Mouse (Mus musculus) embryonic facial prominence, embryonic 11.5 days (tissue): ENCODE results near the gene Gse1. TPM values are rescaled to one million over a fixed set of nuclear protein-coding genes. Genes with fewer than 3 reads are reported as not detected.

Source experiments
- ATAC-seq: fragments of 200-750 bp; cut with Nextera tagmentation; replicated peaks from 2 replicates; pipeline ENCODE4 v1.8.0; 2017; ENCODE audit warnings: low read depth; ENCODE audit not compliant: insufficient number of reproducible peaks, low FRiP score, low TSS enrichment
- DNase-seq: peaks from one replicate; pipeline ENCODE4 v3.0.0-alpha.2; 2015; ENCODE audit warnings: low spot score
- H3K27ac ChIP-seq: fragments of 300-500 bp; sonication (generic); replicated peaks from 2 replicates; pipeline ENCODE4 v1.5.1; 2014; ENCODE audit warnings: mild to moderate bottlenecking, low read depth, low read length, control low read depth
- H3K27me3 ChIP-seq: fragments of 300-500 bp; sonication (generic); 2 replicates; pipeline ENCODE4 v1.6.1; 2014; ENCODE audit warnings: mild to moderate bottlenecking, low read length, moderate library complexity, mixed read lengths; ENCODE audit not compliant: control insufficient read depth, insufficient read depth
- H3K36me3 ChIP-seq: fragments of 300-500 bp; sonication (generic); replicated peaks from 2 replicates; pipeline ENCODE4 v1.6.1; 2014; ENCODE audit warnings: low read depth, mild to moderate bottlenecking, low read length, moderate library complexity, mixed read lengths; ENCODE audit not compliant: control insufficient read depth, insufficient read depth
- H3K4me1 ChIP-seq: fragments of 300-500 bp; sonication (generic); 2 replicates; pipeline ENCODE4 v1.6.1; 2014; ENCODE audit warnings: low read length, mixed read lengths; ENCODE audit not compliant: control insufficient read depth, insufficient read depth
- H3K4me2 ChIP-seq: fragments of 300-500 bp; sonication (generic); 2 replicates; pipeline ENCODE4 v1.6.1; 2014; ENCODE audit warnings: low read depth, mild to moderate bottlenecking, control low read depth, low read length, moderate library complexity
- H3K4me3 ChIP-seq: fragments of 300-500 bp; sonication (generic); 2 replicates; pipeline ENCODE4 v1.5.1; 2014; ENCODE audit warnings: low read depth, low read length, control low read depth
- H3K9ac ChIP-seq: fragments of 300-500 bp; sonication (generic); replicated peaks from 2 replicates; pipeline ENCODE4 v1.6.1; 2014; ENCODE audit warnings: mild to moderate bottlenecking, control low read depth, low read length
- H3K9me3 ChIP-seq: fragments of 300-500 bp; sonication (generic); replicated peaks from 2 replicates; pipeline ENCODE4 v1.6.1; 2016; ENCODE audit warnings: mild to moderate bottlenecking, low read length, inconsistent platforms, mixed read lengths; ENCODE audit not compliant: control insufficient read depth
- WGBS: fragments of 180-500 bp; shearing (Covaris S2); extraction: QIAGEN DNeasy Blood & Tissue Kit; methylation state at CpG from one replicate; pipeline ENCODE4 v1.1.7; 2014; 5-methylcytosine and 5-hydroxymethylcytosine counted together
- polyA plus RNA-seq: library from polyadenylated mRNA; unstranded; fragments of >200 nt; fragmentation: Nextera tagmentation; extraction: Ambion mirVana; gene quantifications from 2 replicates; pipeline ENCODE4 v1.2.1, GENCODE M21; 2014

Gene Gse1
- polyA plus RNA-seq, 1 experiment from 2014 or later, result 8.1 TPM

DNA sequence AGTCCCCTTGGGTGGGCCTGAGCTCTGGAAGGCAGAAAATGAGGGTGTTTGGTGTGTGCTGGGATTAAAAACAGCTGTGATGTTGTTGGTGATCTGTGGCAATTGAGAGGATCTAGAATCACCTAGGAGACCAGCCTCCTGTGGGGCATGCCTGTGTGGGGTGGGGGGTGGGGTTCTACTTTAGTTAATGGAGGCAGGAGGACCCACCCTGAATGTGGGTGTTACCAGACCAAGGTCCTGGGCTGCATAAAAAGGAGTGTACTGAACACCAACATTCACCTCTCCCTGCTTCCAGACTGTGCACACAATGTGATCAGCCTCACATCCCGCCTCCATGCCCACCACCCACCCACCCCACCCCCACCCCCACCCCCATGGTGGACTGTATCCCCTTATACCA, 200.9 kb downstream of the Gse1 start:
- no peak overlapping the region for H3K9ac ChIP-seq
- H3K4me2 ChIP-seq, result no peak overlapping the region
- no peak overlapping the region for H3K27ac ChIP-seq
- H3K4me3 ChIP-seq, result no peak overlapping the region
- H3K4me1 ChIP-seq, result peaks cover 32% of the 10 kb centered on the region
- 77% methylated on average over 1 of the region's 1 CpGs for WGBS
- DNase-seq (no peak), ATAC-seq (no peak)
- H3K9me3 ChIP-seq, result no peaks in the 10 kb centered on the region
- no peaks in the 10 kb centered on the region for H3K27me3 ChIP-seq
- H3K36me3 ChIP-seq, result no peaks in the 10 kb centered on the region

DNA sequence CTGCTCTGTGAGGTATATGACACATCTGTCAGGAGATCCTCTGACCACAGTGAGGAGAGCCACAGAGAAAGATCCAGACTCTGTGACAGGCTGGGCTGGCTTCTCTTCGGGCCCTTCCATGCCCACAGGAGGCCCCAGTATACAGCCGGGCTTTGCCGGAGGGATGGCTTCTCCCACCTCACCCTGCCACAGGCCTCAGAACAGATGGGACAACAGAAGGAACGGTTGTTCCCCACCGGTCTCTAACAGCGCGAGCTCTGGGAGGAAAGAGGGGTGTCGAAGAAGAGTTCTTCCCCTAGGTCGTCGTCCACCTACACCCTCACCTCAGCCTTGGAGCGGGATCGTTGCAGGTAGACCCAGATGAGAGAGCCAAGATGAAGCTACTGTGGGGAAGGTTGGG, 202.8 kb downstream of the Gse1 start:
- DNase-seq (no peak), ATAC-seq (no peak)
- Histone ChIP-seq H3K27me3 (no peaks in the 10 kb centered on the region), H3K4me2 (no peak overlapping the region), H3K27ac (no peak overlapping the region), H3K4me3 (no peak overlapping the region), H3K9ac (no peak overlapping the region), H3K4me1 (peaks cover 14% of the 10 kb centered on the region), H3K36me3 (no peaks in the 10 kb centered on the region), H3K9me3 (no peaks in the 10 kb centered on the region)
- whole genome bisulfite sequencing, result 85% methylated on average over 12 of the region's 12 CpGs

DNA sequence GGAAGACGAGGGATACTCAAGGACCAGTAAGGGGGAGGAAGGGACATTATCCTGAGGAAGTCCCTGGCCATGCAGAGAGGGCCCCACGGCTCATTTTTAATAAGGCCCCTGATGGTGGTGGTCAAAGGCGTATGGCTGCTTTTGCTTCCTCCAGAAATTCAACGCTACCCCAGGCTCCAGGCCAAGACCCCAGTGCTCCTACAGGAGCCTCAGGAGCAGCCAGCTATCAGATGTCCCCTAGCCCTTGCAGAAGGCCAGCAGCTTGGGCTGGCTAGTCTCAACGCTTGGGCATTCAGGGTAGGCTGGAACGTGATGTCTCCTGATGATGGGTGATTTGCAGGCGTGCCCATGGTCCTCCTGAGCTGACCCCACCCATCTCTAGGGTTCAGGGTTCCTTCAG, 204.2 kb downstream of the Gse1 start:
- H3K4me2 ChIP-seq, result no peak overlapping the region
- H3K27ac ChIP-seq, result no peak overlapping the region
- ATAC-seq (no peak), DNase-seq (no peak)
- no peak overlapping the region for H3K9ac ChIP-seq
- WGBS, result 78% methylated on average over 7 of the region's 7 CpGs
- no peaks in the 10 kb centered on the region for H3K27me3 ChIP-seq
- no peaks in the 10 kb centered on the region for H3K36me3 ChIP-seq
- no peak overlapping the region for H3K4me3 ChIP-seq
- peaks cover 2% of the 10 kb centered on the region for H3K4me1 ChIP-seq
- H3K9me3 ChIP-seq, result no peaks in the 10 kb centered on the region

DNA sequence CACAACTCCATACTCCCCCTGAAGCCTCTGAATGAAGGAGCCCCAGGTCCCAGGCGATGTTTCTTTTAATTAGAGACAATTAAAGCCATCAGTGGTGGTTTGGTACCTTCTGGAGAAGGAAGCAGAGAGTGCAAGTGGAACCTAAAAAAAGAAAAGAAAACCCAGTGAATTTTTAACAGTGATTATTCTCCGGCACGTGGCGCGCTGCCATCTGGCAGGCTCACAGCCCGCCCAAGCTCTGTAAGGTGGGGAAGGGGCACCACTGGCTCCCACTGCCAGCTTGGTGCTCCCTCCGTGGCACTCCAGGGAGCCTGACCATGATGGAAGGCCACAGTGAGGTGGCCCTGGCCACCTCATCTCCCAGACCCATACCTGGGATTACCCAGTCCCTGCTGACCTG, 204.9 kb downstream of the Gse1 start:
- H3K36me3 ChIP-seq, result no peaks in the 10 kb centered on the region
- DNase-seq (no peak), ATAC-seq (no peak)
- H3K27ac ChIP-seq, result no peak overlapping the region
- no peaks in the 10 kb centered on the region for H3K27me3 ChIP-seq
- H3K9ac ChIP-seq, result no peak overlapping the region
- 85% methylated on average over 7 of the region's 7 CpGs for WGBS
- H3K9me3 ChIP-seq, result no peaks in the 10 kb centered on the region
- no peak overlapping the region for H3K4me2 ChIP-seq
- H3K4me3 ChIP-seq, result no peak overlapping the region
- peaks cover 5% of the 10 kb centered on the region for H3K4me1 ChIP-seq

DNA sequence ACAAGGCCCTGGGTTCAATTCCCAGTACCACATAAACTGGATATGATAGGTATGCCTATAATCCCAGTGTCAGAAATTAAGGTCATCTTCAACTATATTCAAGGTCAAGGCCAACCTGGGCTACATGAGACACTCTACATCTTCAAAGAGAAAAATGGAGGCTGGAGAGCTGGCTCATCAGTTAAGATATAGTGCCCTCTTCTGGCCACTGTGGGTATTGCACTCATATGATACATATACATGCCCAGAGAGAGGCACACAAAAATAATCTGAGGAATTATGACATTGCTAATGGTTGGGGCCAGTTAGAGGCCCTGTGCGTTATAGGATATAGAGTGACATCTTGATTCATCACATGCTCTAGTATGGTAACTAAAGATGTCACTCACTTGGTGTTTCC, 205.5 kb downstream of the Gse1 start:
- no peak overlapping the region for H3K4me3 ChIP-seq
- H3K36me3 ChIP-seq, result no peaks in the 10 kb centered on the region
- H3K4me1 ChIP-seq, result peaks cover 7% of the 10 kb centered on the region
- H3K9me3 ChIP-seq, result no peaks in the 10 kb centered on the region
- H3K9ac ChIP-seq, result no peak overlapping the region
- H3K27me3 ChIP-seq, result no peaks in the 10 kb centered on the region
- H3K27ac ChIP-seq, result no peak overlapping the region
- no peak for ATAC-seq
- WGBS, result 94% methylated on average over 1 of the region's 1 CpGs
- no peak overlapping the region for H3K4me2 ChIP-seq
- no peak for DNase-seq

DNA sequence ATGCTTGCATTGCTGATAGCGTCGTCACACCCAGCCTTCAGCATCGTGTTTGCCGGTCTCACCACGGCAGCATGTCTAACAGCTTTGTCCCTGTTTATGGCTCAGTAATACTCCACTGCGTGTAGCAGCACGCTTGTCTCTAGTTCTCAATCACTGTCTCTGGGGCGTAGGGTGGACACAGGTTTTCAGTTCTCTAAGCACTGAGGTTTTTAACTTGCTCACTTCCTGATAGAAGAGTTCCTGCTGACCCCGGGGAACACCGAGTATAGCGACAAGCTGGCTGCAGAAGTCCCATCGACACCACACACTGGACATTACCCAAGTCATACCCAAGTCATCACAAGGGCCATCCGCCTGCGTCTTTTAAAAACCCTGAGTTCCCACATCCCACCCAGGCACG, 207.5 kb downstream of the Gse1 start:
- no peaks in the 10 kb centered on the region for H3K36me3 ChIP-seq
- H3K4me2 ChIP-seq, result no peak overlapping the region
- no peak overlapping the region for H3K27ac ChIP-seq
- no peak overlapping the region for H3K4me3 ChIP-seq
- ATAC-seq, result no peak
- H3K4me1 ChIP-seq, result peaks cover 5% of the 10 kb centered on the region; the same call in 1 of the 2 replicates
- no peak for DNase-seq
- H3K27me3 ChIP-seq, result no peaks in the 10 kb centered on the region
- WGBS, result 92% methylated on average over 15 of the region's 15 CpGs
- no peaks in the 10 kb centered on the region for H3K9me3 ChIP-seq
- no peak overlapping the region for H3K9ac ChIP-seq

DNA sequence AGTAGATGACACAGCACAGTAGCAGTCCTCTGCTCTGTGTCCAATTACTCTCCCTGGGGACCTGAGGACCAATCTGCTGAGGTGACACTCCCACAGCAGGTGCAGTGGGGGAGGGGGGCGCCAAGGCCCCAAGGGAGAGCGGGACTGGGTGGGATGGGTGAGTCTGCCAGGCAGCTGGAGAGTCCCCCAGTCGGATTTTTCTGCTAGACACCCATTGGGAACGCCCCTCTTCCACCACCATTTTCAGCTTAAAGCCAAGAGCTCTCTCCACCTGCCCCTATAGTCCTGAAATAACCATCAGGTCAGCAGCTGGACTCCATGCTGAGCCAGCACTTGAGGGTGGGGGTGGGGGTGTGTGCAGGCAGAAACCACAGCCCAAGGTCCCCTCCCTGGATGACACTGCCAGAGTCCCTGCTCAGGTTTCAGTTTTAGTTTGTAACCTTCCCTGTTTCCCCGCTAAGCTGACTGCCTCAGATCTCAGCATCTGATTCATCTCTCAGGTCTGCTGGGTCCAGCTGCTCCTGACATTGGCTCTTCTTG, 208.3 kb downstream of the Gse1 start:
- Histone ChIP-seq H3K27ac (no peak overlapping the region), H3K9me3 (no peaks in the 10 kb centered on the region), H3K4me1 (peaks cover 5% of the 10 kb centered on the region; the same call in 1 of the 2 replicates), H3K4me2 (no peak overlapping the region), H3K36me3 (no peaks in the 10 kb centered on the region), H3K27me3 (no peaks in the 10 kb centered on the region), H3K4me3 (no peak overlapping the region), H3K9ac (no peak overlapping the region)
- 41% methylated on average over 5 of the region's 5 CpGs for WGBS
- no peak for ATAC-seq
- no peak for DNase-seq

DNA sequence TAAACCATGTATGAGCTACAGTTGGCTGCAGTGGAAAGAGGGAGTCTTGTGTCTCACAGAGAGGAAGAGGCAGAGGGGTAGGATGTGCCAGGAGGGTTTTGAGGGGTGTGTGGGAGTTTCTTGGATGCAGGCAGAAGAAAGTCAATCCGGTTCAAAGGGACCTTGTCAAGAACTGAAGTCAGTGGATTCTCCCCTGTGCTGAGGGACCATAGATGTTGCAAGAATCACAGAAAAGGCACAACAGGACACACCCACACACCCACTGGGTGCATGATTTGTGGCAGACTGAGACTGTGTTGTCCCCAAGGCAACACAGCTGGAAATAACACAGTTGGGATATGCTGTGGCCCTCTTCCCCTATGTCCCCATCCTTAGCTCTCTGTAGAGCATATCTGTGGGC, 209.0 kb downstream of the Gse1 start:
- H3K4me1 ChIP-seq, result peaks cover 5% of the 10 kb centered on the region; the same call in 1 of the 2 replicates
- WGBS, result 84% methylated on average over 1 of the region's 1 CpGs
- H3K9me3 ChIP-seq, result no peaks in the 10 kb centered on the region
- no peak overlapping the region for H3K27ac ChIP-seq
- no peak for DNase-seq
- ATAC-seq, result no peak
- no peak overlapping the region for H3K9ac ChIP-seq
- no peak overlapping the region for H3K4me2 ChIP-seq
- no peaks in the 10 kb centered on the region for H3K27me3 ChIP-seq
- H3K4me3 ChIP-seq, result no peak overlapping the region
- H3K36me3 ChIP-seq, result no peaks in the 10 kb centered on the region
